Mouse (Mus musculus) layer of hippocampus, postnatal 14 days (tissue): ENCODE measurements around the gene 4930562C15Rik. TPM values are rescaled to one million over a fixed set of nuclear protein-coding genes. Genes with fewer than 3 reads are reported as not detected.

Experiments used
- DNase-seq, 2 experiments: peaks; one replicate each; pipeline ENCODE4 v3.0.0; 2021 to 2022; ENCODE audit warnings: low spot score in 2 of 2, mixed read lengths in 1 of 2
- total RNA-seq, 2 experiments: library from RNA; stranded (reverse); gene quantifications; 2 replicates each; pipeline ENCODE4 v1.2.3; 2021

The 4930562C15Rik gene
- total RNA-seq, 2 experiments from 2014 or later: not detected

DNA sequence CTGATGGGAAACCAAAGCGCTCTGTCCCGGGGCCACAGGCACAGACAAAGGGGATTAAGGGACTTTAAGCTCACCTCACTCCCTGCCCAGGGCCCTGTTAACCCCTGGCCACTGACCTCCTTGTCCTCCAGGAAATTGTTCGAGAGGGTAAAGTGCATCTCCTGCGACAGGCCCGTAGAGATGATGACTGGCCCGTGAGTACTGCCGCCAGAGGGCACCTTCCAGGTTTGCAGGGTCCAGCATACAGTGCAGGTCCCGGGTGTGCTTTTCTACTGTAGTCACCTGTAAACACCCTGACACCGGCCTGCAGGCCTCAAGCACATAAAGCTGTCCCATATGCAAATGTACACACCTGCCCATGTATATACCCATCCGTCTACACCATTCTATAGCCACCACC, 26.2 kb downstream of the 4930562C15Rik start:
- no peak for DNase-seq

- peak in 1 of 2 experiments; percentile 72 for DNase-seq
Observed at GRCm38 (mm10) chr16:4862863-4863483, 27.8 kb downstream of the 4930562C15Rik start.

- no peak for DNase-seq
Observed at GRCm38 (mm10) chr16:4863742-4864141, 28.5 kb downstream of the 4930562C15Rik start.

DNA sequence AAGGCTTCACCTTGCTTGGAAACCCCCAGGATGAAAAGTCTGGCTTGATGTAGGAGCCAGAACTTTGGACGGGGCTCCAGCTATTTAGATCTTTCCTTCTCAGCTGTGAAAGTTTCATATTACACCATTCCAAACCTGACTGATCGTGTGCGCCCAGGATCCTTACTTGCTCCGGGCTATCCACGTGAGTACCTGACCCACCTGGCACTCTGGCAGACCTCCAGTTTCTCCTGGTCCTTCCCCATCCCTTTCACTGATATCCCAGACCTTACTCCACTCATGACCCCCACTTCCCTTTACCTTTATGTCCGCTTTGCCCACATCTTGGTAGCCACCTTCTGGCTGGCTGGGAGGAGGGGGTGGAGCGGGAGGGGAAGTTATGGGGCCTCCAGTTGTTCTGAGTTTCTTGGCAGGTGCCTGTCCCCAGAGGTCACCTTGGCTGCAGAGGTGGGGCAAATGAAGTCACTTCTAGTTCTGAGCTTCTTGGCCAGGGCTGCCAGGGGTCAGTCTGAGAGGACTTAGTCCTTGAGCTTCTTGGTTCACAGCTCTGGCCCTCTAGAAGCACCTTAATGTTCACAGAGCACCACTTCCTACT, 31.0 kb downstream of the 4930562C15Rik start:
- no peak for DNase-seq

- no peak for DNase-seq
Observed at GRCm38 (mm10) chr16:4870490-4870889, 35.3 kb downstream of the 4930562C15Rik start.

DNA sequence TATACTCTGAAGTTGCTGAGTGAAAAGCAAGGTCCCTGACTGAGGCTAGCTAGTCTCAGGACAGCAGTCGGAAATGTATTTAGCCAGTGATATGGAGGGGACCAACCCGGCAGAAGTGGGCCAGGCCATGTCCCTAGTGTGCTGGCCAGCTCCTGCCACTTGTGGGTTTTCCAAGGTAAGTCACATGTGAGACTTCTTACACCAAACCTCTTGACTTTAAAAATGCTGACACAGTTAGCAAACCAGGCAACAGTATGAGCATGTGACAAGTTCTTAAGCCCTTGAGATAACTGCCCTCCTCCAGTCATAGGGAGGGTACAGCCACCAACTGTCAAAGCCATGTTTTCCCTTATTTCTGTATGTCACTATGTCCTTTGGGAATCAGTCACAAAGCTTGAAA, 36.7 kb downstream of the 4930562C15Rik start:
- DNase-seq: no peak

- DNase-seq: no peak
Observed at GRCm38 (mm10) chr16:4875198-4876032, 40.2 kb downstream of the 4930562C15Rik start.

DNA sequence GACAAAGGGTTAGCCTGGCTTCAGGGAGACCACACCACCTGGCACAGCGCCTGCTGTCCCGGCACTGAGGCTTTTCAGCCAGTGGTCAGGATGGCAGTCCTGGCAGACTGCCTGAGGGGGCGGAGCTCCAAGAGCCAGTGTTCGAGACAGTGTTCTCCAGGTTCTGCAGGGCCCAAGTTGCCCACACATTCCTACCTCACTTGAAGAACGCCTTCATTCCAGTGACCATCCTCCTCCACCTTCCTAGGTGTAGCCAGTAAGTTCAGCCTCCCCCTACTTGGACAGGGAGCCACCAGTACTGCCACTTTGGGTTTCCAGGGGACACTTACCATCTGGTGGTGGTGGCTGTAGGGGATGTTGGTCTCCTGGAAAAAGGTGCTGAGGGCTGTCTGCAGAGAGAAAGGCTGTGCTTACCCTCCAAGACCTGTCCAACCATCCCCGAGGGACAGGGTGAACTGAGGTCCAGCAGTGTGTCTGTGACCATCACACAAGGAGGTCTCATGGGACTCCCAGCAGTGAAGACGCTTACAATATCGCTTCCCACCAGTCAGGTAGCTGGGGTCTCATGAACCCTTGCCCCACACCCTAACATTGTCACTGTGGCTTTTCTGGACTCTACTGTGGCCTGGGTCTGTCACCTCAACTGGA, 40.9 kb downstream of the 4930562C15Rik start:
- peak; percentile 50 to 59 for DNase-seq

DNA sequence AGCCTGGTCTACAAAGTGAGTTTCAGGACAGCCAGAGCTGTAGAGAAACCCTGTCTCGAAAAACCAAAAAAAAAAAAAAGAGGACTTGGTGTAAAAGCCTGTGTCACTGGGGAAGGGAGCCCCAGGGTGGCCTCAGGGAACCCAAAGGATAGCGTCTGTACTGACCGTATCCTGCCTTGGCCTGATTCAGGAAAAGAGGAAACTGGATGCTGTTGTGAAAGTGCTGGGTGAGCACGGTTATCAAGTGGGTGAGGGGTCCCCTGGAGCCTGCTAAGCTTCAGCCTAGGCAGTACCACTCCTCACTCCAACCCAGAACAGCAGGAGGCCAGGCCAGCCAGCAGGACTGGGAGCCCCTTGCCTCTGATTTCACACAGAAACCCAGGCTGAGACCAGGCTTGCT, 42.0 kb downstream of the 4930562C15Rik start:
- no peak for DNase-seq

GRCm38 (mm10) chr16:4877701-4878100, 42.5 kb downstream of the 4930562C15Rik start:
- DNase-seq: no peak

DNA sequence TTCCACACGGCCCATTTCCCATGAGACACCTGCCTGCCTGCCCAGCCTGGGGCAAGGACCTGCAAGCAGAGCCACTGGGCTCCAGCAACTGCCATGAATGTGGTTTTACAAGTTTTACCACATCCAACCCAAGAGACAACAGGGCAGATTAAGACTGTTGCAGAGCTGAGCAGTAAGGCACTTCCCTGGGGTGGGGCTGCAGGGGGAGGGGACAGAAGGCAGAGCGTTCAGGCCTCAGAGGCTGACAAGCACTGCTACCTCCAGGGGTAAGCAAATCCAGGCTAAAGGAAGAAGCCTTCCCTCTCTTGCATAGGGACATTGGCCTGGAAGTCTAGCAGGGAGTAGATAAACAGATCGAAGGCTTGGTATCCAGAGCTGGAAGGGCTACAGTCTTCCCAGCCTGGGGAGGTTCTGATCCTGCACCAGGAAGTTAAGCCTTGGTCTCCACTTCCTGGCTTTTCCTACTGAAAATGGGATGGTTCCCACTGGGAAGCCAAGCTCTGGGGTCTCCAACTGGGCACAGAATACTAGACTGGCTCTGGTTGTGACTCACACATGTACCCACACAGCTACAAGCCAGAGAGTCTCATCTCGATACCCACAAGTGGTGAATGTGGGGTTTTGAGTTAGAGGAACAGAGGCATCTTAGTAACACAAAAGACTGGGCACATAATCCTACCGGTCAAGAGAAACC, 43.1 kb downstream of the 4930562C15Rik start:
- no peak for DNase-seq

GRCm38 (mm10) chr16:4879101-4879707, 44.0 kb downstream of the 4930562C15Rik start:
- DNase-seq: no peak

DNA sequence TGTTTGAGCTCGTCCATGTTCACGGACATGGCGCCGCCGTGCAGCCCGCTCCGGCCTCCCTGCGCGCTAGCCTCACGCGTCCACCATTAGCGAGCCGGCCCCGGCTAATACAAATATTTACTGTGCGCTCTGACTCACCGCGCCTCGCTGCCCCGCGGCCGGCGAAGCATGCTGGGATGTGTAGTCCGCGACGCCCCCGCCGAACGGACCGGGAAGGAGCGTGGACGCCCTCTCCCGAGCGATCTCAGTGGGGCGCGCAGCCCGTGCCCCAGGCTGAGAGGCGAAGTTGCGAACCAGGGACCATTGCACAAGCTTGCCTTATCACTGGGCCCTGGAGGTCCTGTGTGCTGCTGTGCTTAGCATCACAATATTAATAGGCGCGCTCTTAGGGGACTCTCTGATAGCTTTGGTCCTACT, 44.5 kb downstream of the 4930562C15Rik start:
- DNase-seq: peak; percentile 91 to 94

DNA sequence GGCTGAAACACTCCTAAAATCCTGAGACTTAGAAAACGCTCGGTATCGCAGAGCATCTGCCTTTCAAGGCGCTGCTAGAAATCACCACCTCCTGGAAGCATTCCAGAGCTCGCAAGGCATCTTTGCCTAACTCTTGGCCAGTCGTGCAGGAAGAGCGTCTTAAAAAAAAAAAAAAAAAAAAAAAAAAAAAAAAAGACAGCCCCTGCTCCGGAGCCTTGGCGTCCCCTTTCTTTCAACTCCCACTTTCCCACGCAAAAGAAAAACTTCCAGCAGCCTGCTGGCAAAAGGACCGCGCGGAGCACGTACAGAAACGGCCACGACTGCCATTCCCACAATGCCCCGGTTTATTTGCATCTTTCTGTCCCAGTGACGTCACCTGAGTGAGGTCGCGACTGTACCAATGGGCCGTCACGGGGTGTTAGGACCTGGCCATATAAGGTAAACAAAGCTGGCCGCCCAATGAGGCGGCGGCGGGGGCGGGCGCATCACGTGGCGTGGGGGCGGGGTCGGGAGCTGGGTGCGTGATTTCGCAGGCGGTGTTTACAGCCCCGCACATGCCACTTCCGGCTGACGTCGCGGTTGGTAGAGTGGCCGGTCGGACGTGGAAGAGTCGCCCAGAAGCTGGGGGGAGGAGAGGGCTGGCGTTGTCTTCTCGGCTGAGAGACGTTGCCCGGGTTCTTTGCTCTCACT, 45.1 kb downstream of the 4930562C15Rik start, which contains the start of gene Ubald1:
Ubald1 (minus strand) TSS at position 180 of the 690 bp plus-strand sequence.
- peak; percentile 95 to 99 for DNase-seq

DNA sequence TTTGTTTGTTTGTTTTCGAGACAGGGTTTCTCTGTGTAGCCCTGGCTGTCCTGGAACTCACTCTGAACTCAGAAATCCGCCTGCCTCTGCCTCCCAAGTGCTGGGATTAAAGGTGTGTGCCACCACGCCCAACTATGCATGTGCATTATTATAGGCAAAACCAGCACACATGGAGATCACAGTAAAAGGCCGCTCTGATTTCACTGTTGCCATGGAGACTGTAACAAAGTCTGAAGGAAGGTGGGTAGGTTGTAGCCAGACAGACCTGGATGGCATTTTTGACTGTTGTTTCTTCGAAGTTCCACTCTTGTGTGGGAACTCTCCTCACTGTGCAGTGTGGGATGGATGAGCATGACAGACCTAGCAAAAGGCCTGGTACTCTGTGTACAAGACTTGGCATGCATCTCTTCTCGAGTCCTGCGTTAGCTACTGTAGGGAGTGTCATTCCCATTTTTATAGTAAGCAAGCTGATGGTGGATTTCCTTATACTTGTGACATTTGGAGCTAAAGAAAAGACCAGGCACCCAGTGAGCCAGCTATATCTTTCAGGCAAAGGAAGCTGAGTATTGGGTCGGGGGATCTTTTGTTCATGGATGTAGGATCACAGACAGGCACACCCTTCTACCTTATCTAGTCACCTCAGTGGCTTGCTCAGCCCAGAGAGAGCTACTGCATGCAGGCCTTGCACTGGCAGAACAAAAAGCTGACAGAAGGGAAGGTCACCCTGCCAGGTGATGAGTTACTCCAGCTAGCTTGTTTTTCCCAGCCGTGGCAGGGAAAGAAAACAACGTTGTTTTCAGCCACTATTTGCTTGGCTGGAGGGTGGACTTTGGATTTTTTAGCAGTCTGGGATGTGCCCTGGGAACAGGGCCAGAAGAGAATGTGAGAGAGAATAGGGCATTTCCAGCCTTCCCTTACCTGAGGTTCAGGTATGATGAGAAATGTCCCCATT, 46.5 kb downstream of the 4930562C15Rik start:
- no peak for DNase-seq

DNA sequence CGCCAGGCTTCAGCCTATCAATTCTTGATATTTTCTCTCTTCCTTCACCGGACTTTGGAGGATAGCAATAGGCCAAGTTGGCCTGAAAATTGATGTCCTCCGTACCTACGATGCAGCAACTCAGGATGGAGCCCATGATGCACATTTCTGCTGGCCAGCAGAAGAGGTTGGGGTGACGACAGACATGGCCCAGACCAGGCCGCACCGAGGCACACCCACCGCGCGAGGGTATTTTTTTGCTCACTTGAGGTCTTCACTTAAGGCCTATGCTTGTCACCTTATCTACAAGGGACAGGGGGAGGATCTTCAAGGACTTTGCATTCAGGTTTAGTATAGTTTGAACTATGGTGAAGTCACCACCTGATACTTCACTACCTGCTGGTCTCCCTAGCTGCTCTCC, 49.7 kb downstream of the 4930562C15Rik start:
- DNase-seq: no peak

- peak; percentile 83 to 91 for DNase-seq
Observed at GRCm38 (mm10) chr16:4885760-4886689, 50.8 kb downstream of the 4930562C15Rik start, which contains the start of gene Mgrn1. TSS of gene Mgrn1 (plus strand) at chr16:4886249.

DNA sequence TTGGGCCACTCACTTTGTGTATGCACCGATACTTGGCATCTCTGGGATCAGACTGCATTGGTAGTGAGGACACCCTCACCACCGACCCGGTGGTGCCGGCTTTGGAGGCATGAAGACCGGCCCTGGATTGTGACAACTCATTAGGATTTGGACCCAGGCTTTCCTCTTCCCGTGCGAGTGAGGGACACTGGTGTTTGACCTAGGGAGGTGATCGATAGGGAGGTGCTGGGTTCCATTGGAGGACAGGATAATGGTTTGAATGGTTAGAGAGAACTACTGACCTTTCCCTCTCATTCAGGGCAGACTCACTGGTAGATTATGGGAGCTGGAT, 51.4 kb downstream of the 4930562C15Rik start:
- DNase-seq: no peak
